Mouse (Mus musculus): ENCODE results near the gene Parp8. TPM values are rescaled to one million over a fixed set of nuclear protein-coding genes. Genes with fewer than 3 reads are reported as not detected.

Gene Parp8
- total RNA-seq, 1 experiment: 2.2 TPM

DNA sequence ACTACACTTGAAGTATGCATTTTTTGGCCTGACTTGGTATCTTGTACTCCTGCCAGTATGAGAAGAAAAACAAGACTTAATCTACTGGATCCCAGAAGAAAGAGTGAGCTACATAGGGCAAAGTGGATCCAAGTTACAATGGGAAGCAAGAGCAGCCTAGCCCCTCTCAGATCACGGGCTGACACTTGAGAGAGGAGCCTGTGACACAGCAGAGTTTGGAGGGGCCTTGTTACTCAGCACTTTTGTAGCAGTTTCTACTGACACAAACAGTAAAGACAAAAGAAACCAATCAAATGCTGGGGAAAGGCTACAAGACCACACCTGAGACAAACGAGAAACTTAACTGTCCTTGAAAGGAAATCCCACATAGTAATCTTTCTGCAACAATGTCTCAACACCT lies 9.8 kb upstream of the Parp8 start:
- no peak overlapping the region for H3K27ac ChIP-seq (ENCODE audit: insufficient read depth, low read depth, low read length, poor library complexity, severe bottlenecking)
- no peaks in the 10 kb centered on the region for H3K36me3 ChIP-seq (ENCODE audit: control insufficient read depth, insufficient read depth, low read length, poor library complexity, severe bottlenecking)
- in situ Hi-C loops (cut with MboI; ENCODE audit: low sequenced_read_pairs in 2 of 2, unreplicated experiment in 2 of 2): no loop called here
- no peaks in the 10 kb centered on the region for H3K9me3 ChIP-seq (ENCODE audit: control insufficient read depth, insufficient read depth, low read depth, low read length)
- no peak for DNase-seq (ENCODE audit: low read depth, low spot score)
- no peak overlapping the region for H3K9ac ChIP-seq (ENCODE audit: insufficient read depth, low read depth, low read length, poor library complexity, severe bottlenecking)
- H3K4me3 ChIP-seq (ENCODE audit: insufficient read depth in 1 of 2, low read depth in 1 of 2, low read length in 2 of 2, poor library complexity in 1 of 2, severe bottlenecking in 1 of 2): no peak overlapping the region
- no peak for TF ChIP-seq MAFK (IDR thresholded peaks at IDR 0.05; ENCODE audit: insufficient read depth, low read depth, low read length)
- TF ChIP-seq HCFC1 (IDR thresholded peaks at IDR 0.05; ENCODE audit: borderline replicate concordance, insufficient read depth, low read length): no peak
- no peak for TF ChIP-seq CHD2 (IDR thresholded peaks at IDR 0.05; ENCODE audit: low read depth, low read length)
- H3K4me1 ChIP-seq (ENCODE audit: control insufficient read depth in 2 of 2, insufficient read depth in 2 of 2, low read length in 2 of 2, poor library complexity in 1 of 2): no peaks in the 10 kb centered on the region

DNA sequence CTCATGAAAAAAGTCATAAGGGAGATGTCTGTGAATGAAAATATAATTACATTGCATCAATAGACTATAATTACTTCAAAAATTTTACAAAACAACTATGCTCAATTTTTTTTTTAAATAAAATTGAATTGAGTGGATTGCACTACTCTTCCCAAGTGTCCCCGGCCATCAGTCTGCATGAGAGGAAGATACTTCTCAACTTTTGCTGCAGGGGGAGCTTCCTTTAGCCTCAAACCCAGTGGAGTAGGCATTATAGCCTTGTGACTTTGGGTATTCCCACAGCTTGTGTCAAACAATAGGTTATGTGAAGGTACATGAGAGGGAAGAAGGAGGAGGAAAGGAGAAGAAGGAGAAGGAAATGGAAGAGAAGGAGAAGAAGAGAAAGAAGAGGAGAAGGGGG lies 9.3 kb upstream of the Parp8 start:
- DNase-seq (ENCODE audit: low read depth, low spot score): no peak
- Histone ChIP-seq H3K4me1 (ENCODE audit: control insufficient read depth in 2 of 2, insufficient read depth in 2 of 2, low read length in 2 of 2, poor library complexity in 1 of 2) (no peaks in the 10 kb centered on the region), H3K27ac (ENCODE audit: insufficient read depth, low read depth, low read length, poor library complexity, severe bottlenecking) (no peak overlapping the region), H3K9me3 (ENCODE audit: control insufficient read depth, insufficient read depth, low read depth, low read length) (no peaks in the 10 kb centered on the region), H3K4me3 (ENCODE audit: insufficient read depth in 1 of 2, low read depth in 1 of 2, low read length in 2 of 2, poor library complexity in 1 of 2, severe bottlenecking in 1 of 2) (no peak overlapping the region), H3K9ac (ENCODE audit: insufficient read depth, low read depth, low read length, poor library complexity, severe bottlenecking) (no peak overlapping the region), H3K36me3 (ENCODE audit: control insufficient read depth, insufficient read depth, low read length, poor library complexity, severe bottlenecking) (no peaks in the 10 kb centered on the region)
- in situ Hi-C loops (cut with MboI; ENCODE audit: low sequenced_read_pairs in 2 of 2, unreplicated experiment in 2 of 2): no loop called here
- no peak for TF ChIP-seq CHD2 (IDR thresholded peaks at IDR 0.05; ENCODE audit: low read depth, low read length)

- Histone ChIP-seq H3K4me3 (ENCODE audit: insufficient read depth in 1 of 2, low read depth in 1 of 2, low read length in 2 of 2, poor library complexity in 1 of 2, severe bottlenecking in 1 of 2) (no peak overlapping the region), H3K27ac (ENCODE audit: insufficient read depth, low read depth, low read length, poor library complexity, severe bottlenecking) (no peak overlapping the region), H3K9ac (ENCODE audit: insufficient read depth, low read depth, low read length, poor library complexity, severe bottlenecking) (no peak overlapping the region), H3K36me3 (ENCODE audit: control insufficient read depth, insufficient read depth, low read length, poor library complexity, severe bottlenecking) (no peaks in the 10 kb centered on the region), H3K4me1 (ENCODE audit: control insufficient read depth in 2 of 2, insufficient read depth in 2 of 2, low read length in 2 of 2, poor library complexity in 1 of 2) (no peaks in the 10 kb centered on the region), H3K9me3 (ENCODE audit: control insufficient read depth, insufficient read depth, low read depth, low read length) (no peaks in the 10 kb centered on the region)
- no peak for DNase-seq (ENCODE audit: low read depth, low spot score)
- in situ Hi-C loops (cut with MboI; ENCODE audit: low sequenced_read_pairs in 2 of 2, unreplicated experiment in 2 of 2): no loop called here
- TF ChIP-seq HCFC1 (IDR thresholded peaks at IDR 0.05; ENCODE audit: borderline replicate concordance, insufficient read depth, low read length): no peak
- no peak for TF ChIP-seq CHD2 (IDR thresholded peaks at IDR 0.05; ENCODE audit: low read depth, low read length)
- no peak for TF ChIP-seq ZC3H11A (IDR thresholded peaks at IDR 0.05; ENCODE audit: borderline replicate concordance, low read depth, low read length)
- TF ChIP-seq ZNF384 (IDR thresholded peaks at IDR 0.05; ENCODE audit: low read depth, low read length): no peak
- no peak for TF ChIP-seq MAFK (IDR thresholded peaks at IDR 0.05; ENCODE audit: insufficient read depth, low read depth, low read length)
Observed at GRCm38 (mm10) chr13:117033676-117034308, 8.5 kb upstream of the Parp8 start.

DNA sequence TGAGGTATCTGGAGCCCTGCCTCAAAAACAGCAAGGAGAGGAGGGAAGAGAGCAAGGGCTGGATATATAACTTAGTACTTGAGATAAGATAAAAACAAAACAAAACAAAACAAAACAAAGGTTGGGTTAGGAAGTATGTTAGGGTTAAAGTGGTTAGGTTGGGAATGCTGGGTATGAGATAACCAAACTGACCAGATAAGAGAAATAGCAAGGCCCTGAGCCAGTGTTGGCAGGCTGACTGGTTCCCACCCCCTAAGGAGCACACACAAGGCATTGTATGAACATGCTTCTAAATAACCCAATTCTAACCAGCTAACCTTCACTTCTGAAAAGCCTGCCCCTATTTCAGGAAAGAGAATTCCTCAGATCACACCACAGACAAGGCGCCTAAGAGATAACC lies 7.1 kb upstream of the Parp8 start:
- in situ Hi-C loops (cut with MboI; ENCODE audit: low sequenced_read_pairs in 2 of 2, unreplicated experiment in 2 of 2): no loop called here
- no peaks in the 10 kb centered on the region for H3K4me1 ChIP-seq (ENCODE audit: control insufficient read depth in 2 of 2, insufficient read depth in 2 of 2, low read length in 2 of 2, poor library complexity in 1 of 2)
- TF ChIP-seq MAFK (IDR thresholded peaks at IDR 0.05; ENCODE audit: insufficient read depth, low read depth, low read length) (no peak), HCFC1 (IDR thresholded peaks at IDR 0.05; ENCODE audit: borderline replicate concordance, insufficient read depth, low read length) (no peak), ZNF384 (IDR thresholded peaks at IDR 0.05; ENCODE audit: low read depth, low read length) (no peak), ZC3H11A (IDR thresholded peaks at IDR 0.05; ENCODE audit: borderline replicate concordance, low read depth, low read length) (no peak)
- H3K27ac ChIP-seq (ENCODE audit: insufficient read depth, low read depth, low read length, poor library complexity, severe bottlenecking): no peak overlapping the region
- no peak for DNase-seq (ENCODE audit: low read depth, low spot score)
- H3K9me3 ChIP-seq (ENCODE audit: control insufficient read depth, insufficient read depth, low read depth, low read length): no peaks in the 10 kb centered on the region
- H3K4me3 ChIP-seq (ENCODE audit: insufficient read depth in 1 of 2, low read depth in 1 of 2, low read length in 2 of 2, poor library complexity in 1 of 2, severe bottlenecking in 1 of 2): no peak overlapping the region
- H3K9ac ChIP-seq (ENCODE audit: insufficient read depth, low read depth, low read length, poor library complexity, severe bottlenecking): no peak overlapping the region
- H3K36me3 ChIP-seq (ENCODE audit: control insufficient read depth, insufficient read depth, low read length, poor library complexity, severe bottlenecking): no peaks in the 10 kb centered on the region

DNA sequence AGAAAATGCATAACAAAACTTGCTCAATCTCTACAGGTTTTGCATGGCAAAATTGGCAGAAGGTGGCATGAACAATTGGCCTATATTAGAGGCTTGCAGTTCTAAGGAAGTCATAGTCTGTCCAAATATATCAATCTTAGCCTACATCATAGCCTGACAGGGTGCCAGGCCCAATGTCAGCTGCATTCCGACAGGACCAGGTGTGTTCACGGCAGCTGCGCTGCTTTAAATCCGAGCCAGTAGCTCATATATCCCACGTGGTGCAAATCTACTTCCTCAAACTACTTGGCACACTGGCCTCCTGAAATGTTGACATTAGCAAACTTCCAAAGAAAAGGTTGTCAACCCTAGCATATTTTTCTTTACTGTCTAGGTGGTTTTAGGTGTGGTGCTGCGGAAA lies 6.2 kb upstream of the Parp8 start:
- Histone ChIP-seq H3K4me1 (ENCODE audit: control insufficient read depth in 2 of 2, insufficient read depth in 2 of 2, low read length in 2 of 2, poor library complexity in 1 of 2) (no peaks in the 10 kb centered on the region), H3K36me3 (ENCODE audit: control insufficient read depth, insufficient read depth, low read length, poor library complexity, severe bottlenecking) (no peaks in the 10 kb centered on the region), H3K9ac (ENCODE audit: insufficient read depth, low read depth, low read length, poor library complexity, severe bottlenecking) (no peak overlapping the region), H3K4me3 (ENCODE audit: insufficient read depth in 1 of 2, low read depth in 1 of 2, low read length in 2 of 2, poor library complexity in 1 of 2, severe bottlenecking in 1 of 2) (no peak overlapping the region), H3K9me3 (ENCODE audit: control insufficient read depth, insufficient read depth, low read depth, low read length) (no peaks in the 10 kb centered on the region), H3K27ac (ENCODE audit: insufficient read depth, low read depth, low read length, poor library complexity, severe bottlenecking) (no peak overlapping the region)
- DNase-seq (ENCODE audit: low read depth, low spot score): no peak
- TF ChIP-seq ZNF384 (IDR thresholded peaks at IDR 0.05; ENCODE audit: low read depth, low read length) (no peak), CHD2 (IDR thresholded peaks at IDR 0.05; ENCODE audit: low read depth, low read length) (no peak), HCFC1 (IDR thresholded peaks at IDR 0.05; ENCODE audit: borderline replicate concordance, insufficient read depth, low read length) (no peak), ZC3H11A (IDR thresholded peaks at IDR 0.05; ENCODE audit: borderline replicate concordance, low read depth, low read length) (no peak), MAFK (IDR thresholded peaks at IDR 0.05; ENCODE audit: insufficient read depth, low read depth, low read length) (no peak)
- in situ Hi-C loops (cut with MboI; ENCODE audit: low sequenced_read_pairs in 2 of 2, unreplicated experiment in 2 of 2): no loop called here

All from ES-E14 (cell line).